Mouse (Mus musculus): ENCODE data around the gene B630019K06Rik.
A peak's percentile ranks its signal among the peaks of the same experiment; 100 is the strongest.
"Not testable (repeated sequence)": the region's sequence is repeated elsewhere in the genome, so short reads cannot be mapped to it uniquely, and the experiment has no call there.

The B630019K06Rik gene

GRCm38 (mm10) chrX:8892343-8893155, at the start of gene B630019K06Rik:
Gene B630019K06Rik, plus strand, starts transcription at chrX:8892382.
- peak; percentile 73 for DNase-seq (ENCODE audit: low read depth, low spot score)

- no peak for DNase-seq (ENCODE audit: low read depth, low spot score)
Measured at GRCm38 (mm10) chrX:8843694-8844093, 48.5 kb upstream of the B630019K06Rik start, which contains the start of gene Gm6592. Gene Gm6592, plus strand, starts transcription at chrX:8843994.

- no peak for DNase-seq (ENCODE audit: low read depth, low spot score)
Measured at GRCm38 (mm10) chrX:8852486-8852885, 39.7 kb upstream of the B630019K06Rik start.

GRCm38 (mm10) chrX:8864331-8864730, 27.9 kb upstream of the B630019K06Rik start:
- peak; percentile 90 for DNase-seq (ENCODE audit: low read depth, low spot score)

GRCm38 (mm10) chrX:8873953-8874352, 18.2 kb upstream of the B630019K06Rik start, which contains the start of gene Gm5751:
Gene Gm5751, plus strand, starts transcription at chrX:8874253.
- not testable (repeated sequence) for DNase-seq (ENCODE audit: low read depth, low spot score)

- DNase-seq (ENCODE audit: low read depth, low spot score), result no peak
Measured at GRCm38 (mm10) chrX:8884336-8884735, 7.8 kb upstream of the B630019K06Rik start.

- DNase-seq (ENCODE audit: low read depth, low spot score), result no peak
Measured at GRCm38 (mm10) chrX:8891975-8892342, 223 bp upstream of the B630019K06Rik start.

GRCm38 (mm10) chrX:8893182-8893651, 1.0 kb downstream of the B630019K06Rik start:
- peak; percentile 12 for DNase-seq (ENCODE audit: low read depth, low spot score)

GRCm38 (mm10) chrX:8900823-8901222, 8.6 kb downstream of the B630019K06Rik start:
- DNase-seq (ENCODE audit: low read depth, low spot score), result no peak

GRCm38 (mm10) chrX:8901906-8902472, 9.8 kb downstream of the B630019K06Rik start:
- DNase-seq (ENCODE audit: low read depth, low spot score), result peak; percentile 24

- DNase-seq (ENCODE audit: low read depth, low spot score), result no peak
Measured at GRCm38 (mm10) chrX:8921080-8921479, 28.9 kb downstream of the B630019K06Rik start.

GRCm38 (mm10) chrX:8921813-8922607, 29.8 kb downstream of the B630019K06Rik start:
- no peak for DNase-seq (ENCODE audit: low read depth, low spot score)

- DNase-seq (ENCODE audit: low read depth, low spot score), result no peak
Measured at GRCm38 (mm10) chrX:8927308-8927707, 35.1 kb downstream of the B630019K06Rik start.

GRCm38 (mm10) chrX:8944041-8944440, 51.9 kb downstream of the B630019K06Rik start:
- no peak for DNase-seq (ENCODE audit: low read depth, low spot score)
